Mouse (Mus musculus) C2C12 (cell line): ENCODE measurements around the gene Lonrf2. TPM values are rescaled to one million over a fixed set of nuclear protein-coding genes. Genes with fewer than 3 reads are reported as not detected.

Experiments
- H3K27me3 ChIP-seq: one replicate; pipeline ENCODE4 v1.6.1; 2011; ENCODE audit not compliant: control insufficient read depth, insufficient read depth, insufficient read length
- H3K36me3 ChIP-seq: one replicate; pipeline ENCODE4 v1.6.1; 2011; ENCODE audit not compliant: control insufficient read depth, insufficient read depth
- H3K4me3 ChIP-seq: one replicate; pipeline ENCODE4 v1.5.1; 2011; ENCODE audit warnings: mild to moderate bottlenecking, control low read depth; ENCODE audit not compliant: poor library complexity, insufficient read depth, severe bottlenecking
- H3K79me2 ChIP-seq: one replicate; pipeline ENCODE4 v1.6.1; 2011; ENCODE audit not compliant: control insufficient read depth, insufficient read depth
- H3K79me3 ChIP-seq: one replicate; pipeline ENCODE4 v1.6.1; 2011; ENCODE audit warnings: low read depth, control low read depth
- H3ac ChIP-seq: one replicate; pipeline ENCODE3; 2011; ENCODE audit warnings: low read depth; ENCODE audit not compliant: control insufficient read depth, insufficient read length
- CEBPB ChIP-seq: IDR thresholded peaks from one replicate; pipeline ENCODE4 v1.6.1; 2011; ENCODE audit warnings: low read depth, mild to moderate bottlenecking, control low read depth, moderate library complexity
- CTCF ChIP-seq: IDR thresholded peaks from one replicate; pipeline ENCODE4 v1.5.1; 2011; ENCODE audit not compliant: control insufficient read depth, insufficient read depth, insufficient read length
- FOSL1 ChIP-seq: IDR thresholded peaks from one replicate; pipeline ENCODE4 v1.8.0; 2011; ENCODE audit warnings: mild to moderate bottlenecking, low read length; ENCODE audit not compliant: poor library complexity, insufficient read depth, severe bottlenecking
- MAX ChIP-seq: IDR thresholded peaks from one replicate; pipeline ENCODE4 v1.6.1; 2011; ENCODE audit warnings: mild to moderate bottlenecking, control low read depth
- MYOD1 ChIP-seq: IDR thresholded peaks from one replicate; pipeline ENCODE4 v1.6.1; 2011; ENCODE audit warnings: low read depth; ENCODE audit not compliant: control insufficient read depth, insufficient read length
- MYOG ChIP-seq: IDR thresholded peaks from one replicate; pipeline ENCODE4 v1.6.1; 2011; ENCODE audit not compliant: control insufficient read depth, insufficient read length; ENCODE audit errors: extremely low read depth
- USF1 ChIP-seq: IDR thresholded peaks from one replicate; pipeline ENCODE4 v1.6.1; 2011; ENCODE audit warnings: low read depth, mild to moderate bottlenecking, control low read depth, moderate library complexity
- polyA plus RNA-seq: library from polyadenylated mRNA; unstranded; fragments of >200 nt; fragmentation: generic; extraction: Trizol; gene quantifications from one replicate; pipeline ENCODE4 v1.2.1, GENCODE M21; 2012; ENCODE audit warnings: missing spikeins

The Lonrf2 gene
- polyA plus RNA-seq, 1 experiment = not detected

DNA sequence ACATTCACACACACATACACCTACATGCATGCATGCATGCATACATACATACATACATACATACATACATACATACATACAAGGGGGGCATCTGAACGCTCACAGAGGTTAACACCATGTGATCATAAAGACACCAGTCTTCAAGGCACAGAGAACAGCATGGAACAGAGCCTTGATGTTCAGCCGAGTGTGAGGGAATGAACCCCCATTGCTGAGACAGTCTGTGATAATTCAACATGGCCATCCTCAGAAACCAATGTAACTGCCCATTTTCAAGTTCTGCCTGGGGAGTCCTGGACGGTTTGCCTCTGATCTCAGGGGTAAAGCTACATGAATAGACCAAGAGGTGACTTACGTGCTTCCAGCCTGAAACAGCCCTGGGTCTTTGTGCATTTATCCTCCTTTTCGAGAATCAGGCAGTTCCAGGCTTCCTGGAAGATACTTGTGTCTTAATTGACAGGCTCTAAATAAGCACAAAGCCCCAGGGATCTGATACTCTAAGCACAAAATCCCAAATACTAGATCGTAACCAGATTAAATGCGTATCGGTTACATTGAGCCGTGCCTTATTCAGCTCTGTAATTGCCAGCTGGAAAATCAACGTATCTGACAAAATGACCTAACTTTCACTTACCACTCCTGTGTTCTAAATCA is 72.4 kb downstream of the Lonrf2 start:
- H3K79me2 ChIP-seq = no peaks in the 10 kb centered on the region
- no peak overlapping the region for H3K4me3 ChIP-seq
- no peaks in the 10 kb centered on the region for H3K36me3 ChIP-seq
- H3K27me3 ChIP-seq = no peaks in the 10 kb centered on the region
- TF ChIP-seq MAX = no peak
- H3ac ChIP-seq = no peak overlapping the region
- no peaks in the 10 kb centered on the region for H3K79me3 ChIP-seq

DNA sequence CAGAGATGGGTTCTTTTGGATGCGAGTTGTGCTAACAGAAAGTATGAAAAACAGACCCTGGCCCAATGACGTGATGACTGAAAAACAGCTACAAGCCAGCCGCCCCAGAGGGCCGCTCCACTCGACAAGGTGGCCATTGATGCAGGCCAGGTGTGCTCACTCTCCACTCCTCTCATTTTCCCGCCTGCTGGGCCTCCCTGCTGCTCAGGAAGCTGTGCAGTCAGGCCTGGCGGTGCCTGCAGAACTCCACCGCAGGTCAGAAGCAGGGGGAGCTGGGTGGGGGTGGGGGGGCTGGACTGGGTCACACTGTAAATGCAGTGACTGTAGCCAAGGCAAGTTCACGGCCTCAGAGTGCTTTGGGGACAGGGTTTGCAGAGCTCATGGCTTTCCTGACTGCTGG is 76.1 kb downstream of the Lonrf2 start:
- Histone ChIP-seq H3K4me3 (no peak overlapping the region), H3K36me3 (no peaks in the 10 kb centered on the region), H3K79me2 (no peaks in the 10 kb centered on the region), H3K79me3 (no peaks in the 10 kb centered on the region), H3ac (no peak overlapping the region), H3K27me3 (no peaks in the 10 kb centered on the region)
- no peak for TF ChIP-seq MYOD1
- no peak for TF ChIP-seq MAX
- no peak for TF ChIP-seq USF1
- no peak for TF ChIP-seq CEBPB
- TF ChIP-seq FOSL1 = no peak
- TF ChIP-seq CTCF = no peak
- TF ChIP-seq MYOG = no peak

DNA sequence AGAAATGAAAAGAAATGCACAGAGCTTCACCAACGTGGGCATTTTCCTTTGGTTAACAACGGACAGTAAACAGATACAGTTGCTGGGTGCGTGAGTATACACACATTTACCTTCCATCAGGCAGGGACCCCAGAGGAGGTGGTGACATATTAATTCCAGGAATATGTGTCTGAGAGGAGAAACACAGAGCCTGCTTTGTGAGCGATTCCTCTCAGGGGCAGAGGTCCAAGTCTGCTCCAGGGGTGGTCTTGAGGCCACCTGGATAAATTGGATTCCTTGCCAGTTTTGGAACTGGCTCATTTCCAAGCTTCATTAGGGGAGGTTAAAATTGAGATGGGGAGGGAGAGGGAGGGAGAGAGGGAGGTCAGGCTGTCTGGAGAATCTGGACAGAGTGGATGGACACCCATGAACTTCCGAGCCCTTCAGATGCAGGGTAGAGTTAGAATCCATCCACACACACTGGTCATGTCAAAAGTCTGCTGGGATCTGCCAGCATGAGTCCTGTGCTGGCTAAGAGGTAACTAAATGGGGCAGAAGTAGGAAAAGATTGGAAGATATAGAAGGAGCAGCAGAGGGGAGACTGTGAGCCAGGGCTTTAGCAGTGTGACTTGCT is 78.6 kb downstream of the Lonrf2 start:
- TF ChIP-seq CEBPB (no peak), MYOD1 (no peak), FOSL1 (no peak), MYOG (no peak), MAX (no peak)
- no peaks in the 10 kb centered on the region for H3K79me3 ChIP-seq
- H3K36me3 ChIP-seq = no peaks in the 10 kb centered on the region
- H3K27me3 ChIP-seq = no peaks in the 10 kb centered on the region
- no peak overlapping the region for H3K4me3 ChIP-seq
- no peaks in the 10 kb centered on the region for H3K79me2 ChIP-seq
- no peak overlapping the region for H3ac ChIP-seq

DNA sequence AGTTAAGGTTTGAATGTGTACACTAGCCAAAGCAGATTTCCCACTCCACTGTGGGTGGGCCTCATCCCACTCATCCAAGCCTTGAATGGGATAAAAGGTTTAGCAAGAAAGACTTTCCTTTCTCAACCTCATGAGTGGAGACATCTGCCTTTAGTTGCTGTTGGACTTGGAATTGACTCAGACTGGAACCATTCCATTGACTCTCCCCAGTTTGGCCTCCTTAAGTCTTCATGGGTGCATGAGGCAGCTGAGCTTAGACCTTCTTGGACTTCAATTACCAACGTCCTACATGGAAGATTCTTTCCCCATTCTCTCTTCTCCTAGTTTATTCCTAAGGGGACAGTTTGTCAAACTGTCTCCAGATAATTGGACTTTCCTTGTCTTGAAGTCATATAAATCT is 92.6 kb downstream of the Lonrf2 start:
- TF ChIP-seq MYOG (no peak), CTCF (no peak), USF1 (no peak), CEBPB (no peak), MYOD1 (no peak), FOSL1 (no peak), MAX (no peak)
- Histone ChIP-seq H3ac (no peak overlapping the region), H3K36me3 (no peaks in the 10 kb centered on the region), H3K79me2 (no peaks in the 10 kb centered on the region), H3K27me3 (no peaks in the 10 kb centered on the region), H3K79me3 (no peaks in the 10 kb centered on the region), H3K4me3 (no peak overlapping the region)

Other genes starting within 250 kb of the Lonrf2 start
- gene Aff3, start 171.8 kb downstream of the Lonrf2 start, polyA plus RNA-seq = not detected
- 0.06 TPM for gene Chst10, start 61.5 kb upstream of the Lonrf2 start, polyA plus RNA-seq
- gene Nms, start 102.4 kb upstream of the Lonrf2 start, polyA plus RNA-seq = not detected
- 98.7 TPM for gene Pdcl3, start 148.9 kb upstream of the Lonrf2 start, polyA plus RNA-seq